Mouse (Mus musculus): ENCODE data around the gene Impg2.

Impg2 gene

DNA sequence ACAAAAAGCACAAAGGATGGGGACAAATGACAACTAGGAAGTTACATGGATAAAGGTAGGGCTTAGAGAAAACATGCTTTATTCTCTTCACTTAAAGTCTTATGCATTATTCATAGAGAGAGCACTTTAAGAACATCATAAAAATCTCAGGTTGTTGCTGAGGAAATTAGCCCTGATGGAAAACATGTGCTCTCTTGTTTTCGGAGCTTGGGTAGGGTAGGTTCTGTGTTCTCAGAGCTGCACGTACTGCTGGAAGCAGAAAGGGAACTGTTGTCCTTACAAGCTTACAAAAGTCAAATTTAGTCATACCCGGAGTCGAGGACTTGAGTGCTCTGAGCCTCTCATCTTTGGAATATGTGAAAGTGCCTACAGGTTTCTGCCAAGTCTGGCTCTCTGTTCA is 98.9 kb downstream of the Impg2 start:
- no peak for DNase-seq (ENCODE audit: low read depth, low spot score)

DNA sequence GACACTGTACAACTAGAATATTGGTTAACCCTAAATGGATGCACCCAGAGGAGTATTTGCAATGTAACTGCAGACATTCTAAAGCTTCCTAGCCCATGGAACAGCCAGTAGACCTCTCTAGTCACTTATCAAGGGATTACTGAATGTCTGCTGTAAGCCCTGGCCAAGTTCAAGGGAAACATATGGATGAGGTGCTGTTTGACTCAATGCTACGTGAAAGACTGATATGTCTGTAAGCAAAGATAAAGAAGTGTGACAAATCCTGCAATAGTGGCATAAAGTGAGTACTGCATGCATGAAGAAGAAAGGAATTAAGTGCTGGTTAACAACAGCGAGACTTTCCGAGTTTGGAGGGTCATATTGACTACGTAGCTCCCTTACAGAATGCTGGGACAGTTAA is 100.1 kb downstream of the Impg2 start:
- no peak for DNase-seq (ENCODE audit: low read depth, low spot score)

DNA sequence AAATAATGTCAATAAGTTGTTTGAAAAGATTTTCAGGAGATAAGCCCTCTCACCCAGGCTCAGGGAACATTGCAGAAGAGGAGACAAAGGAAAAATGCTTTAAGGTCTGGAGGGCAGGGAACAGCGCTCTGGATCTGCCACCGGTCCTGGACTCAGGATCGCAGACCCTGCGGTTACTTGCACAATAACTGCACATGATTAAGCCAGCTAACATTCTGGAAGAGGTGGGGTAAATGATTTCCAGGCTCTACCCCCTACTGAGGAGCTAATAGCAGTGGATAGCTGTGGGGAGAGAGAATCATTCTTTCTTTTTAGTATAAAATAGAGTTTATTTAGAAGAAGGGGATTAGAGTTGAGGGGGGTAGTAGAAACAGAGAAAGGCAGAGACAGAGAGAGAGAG is 103.5 kb downstream of the Impg2 start:
- no peak for DNase-seq (ENCODE audit: low read depth, low spot score)

DNA sequence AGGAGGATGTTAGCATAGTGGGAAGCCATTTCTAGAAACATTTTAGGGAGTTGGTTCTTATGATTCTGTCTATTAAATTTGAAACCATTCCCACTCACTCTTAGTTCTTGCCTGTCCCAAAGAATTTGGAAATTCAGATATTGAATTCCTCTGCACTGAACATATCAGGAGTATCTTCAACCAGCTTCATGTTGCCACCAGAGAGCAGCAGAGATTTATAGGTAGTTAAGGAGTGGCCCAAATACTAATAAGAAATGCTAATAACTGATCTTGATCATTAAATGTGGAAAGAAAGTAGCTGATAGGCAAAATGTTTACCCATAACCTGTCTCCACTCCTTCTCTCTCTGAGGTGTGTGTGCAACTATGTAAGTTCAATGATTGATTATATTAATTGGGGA is 107.2 kb downstream of the Impg2 start:
- no peak for DNase-seq (ENCODE audit: low read depth, low spot score)

Measured in R1 (cell line).